Comparison of ENCODE assay signal across 8 mouse cellular contexts in genomic region chr4:133337833-133338520, GRCm38 (mm10). TPM values are rescaled to one million over a fixed set of nuclear protein-coding genes. Genes with fewer than 3 reads are reported as not detected.
DNase-seq lines count a peak whose midpoint lies in the region; ATAC-seq and TF ChIP-seq lines count a peak whose summit lies in the region.

No protein-coding gene starts in this region.

- no peaks in the 10 kb centered on the region for H3K36me3 ChIP-seq in kidney, embryonic 14.5 days (ENCODE audit: control insufficient read depth, insufficient read depth, low read length)
- H3K36me3 ChIP-seq in heart, postnatal 0 days (replicated peaks; ENCODE audit: control insufficient read depth, insufficient read depth, low read length) = no peaks in the 10 kb centered on the region
- no peaks in the 10 kb centered on the region for H3K36me3 ChIP-seq in midbrain, embryonic 11.5 days (ENCODE audit: control insufficient read depth, insufficient read depth, low read length)

- H3K27ac ChIP-seq in kidney, embryonic 14.5 days (ENCODE audit: low read depth, low read length) = no peak overlapping the region
- peak overlapping the region; percentile 78 for H3K27ac ChIP-seq in heart, postnatal 0 days (ENCODE audit: low read depth)
- H3K27ac ChIP-seq in midbrain, embryonic 11.5 days (ENCODE audit: low read depth, low read length) = no peak overlapping the region

- no peaks in the 10 kb centered on the region; the same call in 1 of the 2 replicates for H3K27me3 ChIP-seq in kidney, embryonic 14.5 days (ENCODE audit: control insufficient read depth, insufficient read depth, low read length)
- no peaks in the 10 kb centered on the region; the same call in 1 of the 2 replicates for H3K27me3 ChIP-seq in heart, postnatal 0 days (ENCODE audit: control insufficient read depth, insufficient read depth, low read length)
- no peaks in the 10 kb centered on the region; the same call in 1 of the 2 replicates for H3K27me3 ChIP-seq in midbrain, embryonic 11.5 days (ENCODE audit: control insufficient read depth, insufficient read depth, low read length)

- TF ChIP-seq EP300 in heart, postnatal 0 days (IDR thresholded peaks at IDR 0.05; ENCODE audit: low read depth) = no peak

- ATAC-seq in kidney, embryonic 14.5 days (ENCODE audit: low FRiP score, low TSS enrichment) = no peak
- ATAC-seq in heart, postnatal 0 days (ENCODE audit: insufficient read depth, low read depth) = no peak
- ATAC-seq in midbrain, embryonic 11.5 days (ENCODE audit: low FRiP score) = no peak

- no peaks in the 10 kb centered on the region for H3K4me1 ChIP-seq in kidney, embryonic 14.5 days (ENCODE audit: control insufficient read depth, insufficient read depth, low read length)
- no peaks in the 10 kb centered on the region for H3K4me1 ChIP-seq in heart, postnatal 0 days (ENCODE audit: control insufficient read depth, insufficient read depth)
- peaks cover 12% of the 10 kb centered on the region for H3K4me1 ChIP-seq in midbrain, embryonic 11.5 days (ENCODE audit: control insufficient read depth, insufficient read depth, low read length)

- WGBS in kidney, embryonic 14.5 days = 11% methylated on average over 14 of the region's 14 CpGs
- 11% methylated on average over 14 of the region's 14 CpGs for WGBS in heart, postnatal 0 days
- 15% methylated on average over 14 of the region's 14 CpGs for WGBS in midbrain, embryonic 11.5 days

- peak overlapping the region; percentile 64 for H3K4me3 ChIP-seq in kidney, embryonic 14.5 days (ENCODE audit: low read length)
- H3K4me3 ChIP-seq in heart, postnatal 0 days (ENCODE audit: low read depth, low read length) = peak overlapping the region; percentile 80
- H3K4me3 ChIP-seq in midbrain, embryonic 11.5 days (ENCODE audit: low read depth, low read length) = peak overlapping the region; percentile 93

- peak overlapping the region; percentile 60 for H3K4me2 ChIP-seq in kidney, embryonic 14.5 days (replicated peaks; ENCODE audit: low read depth, low read length)
- peak overlapping the region; percentile 77 for H3K4me2 ChIP-seq in heart, postnatal 0 days (ENCODE audit: low read depth, low read length)
- H3K4me2 ChIP-seq in midbrain, embryonic 11.5 days = peak overlapping the region; percentile 77

- H3K9ac ChIP-seq in kidney, embryonic 14.5 days (ENCODE audit: low read depth, low read length) = peak overlapping the region; percentile 71
- peak overlapping the region; percentile 78 for H3K9ac ChIP-seq in heart, postnatal 0 days (replicated peaks; ENCODE audit: low read depth, low read length)
- peak overlapping the region; percentile 89 for H3K9ac ChIP-seq in midbrain, embryonic 11.5 days (ENCODE audit: low read length)

- TF ChIP-seq CTCF in heart, postnatal 0 days (IDR thresholded peaks at IDR 0.05; ENCODE audit: low read depth) = no peak

- H3K9me3 ChIP-seq in kidney, embryonic 14.5 days (ENCODE audit: control insufficient read depth, low read length) = no peaks in the 10 kb centered on the region
- no peaks in the 10 kb centered on the region for H3K9me3 ChIP-seq in heart, postnatal 0 days (replicated peaks; ENCODE audit: control insufficient read depth, low read length)
- H3K9me3 ChIP-seq in midbrain, embryonic 11.5 days (ENCODE audit: control insufficient read depth, low read length) = no peaks in the 10 kb centered on the region

- no peak for DNase-seq in kidney, adult 8-10 months
- peak; percentile 9 for DNase-seq in Muller cell, postnatal 12 days (ENCODE audit: inconsistent ontology term)
- no peak for DNase-seq in heart, postnatal 0 days (ENCODE audit: low spot score)
- DNase-seq in midbrain, embryonic 11.5 days (ENCODE audit: low spot score, missing footprints) = peak; percentile 86
- no peak for DNase-seq in cerebellum, adult 11 months
- DNase-seq in gastrocnemius, postnatal 25 days = no peak
- no peak for DNase-seq in thymus, postnatal 14 days

RNA-seq across cellular contexts. Expression of gene Wdtc1, which starts 15.3 kb away (rescaled TPM):
- polyA plus RNA-seq in kidney, embryonic 14.5 days (2014; fragmentation: Nextera tagmentation; extraction: Ambion mirVana) = 10.0 and 16.0 TPM in 2 replicates
- total RNA-seq in heart, postnatal 0 days (2014; rRNA removed; ENCODE audit: low replicate concordance) = 30.2 and 39.9 TPM in 2 replicates
- polyA plus RNA-seq in heart, postnatal 0 days (2015; fragmentation: Nextera tagmentation; extraction: Ambion mirVana) = 9.3 and 9.6 TPM in 2 replicates
- 21.0 and 22.2 TPM in 2 replicates for polyA plus RNA-seq in midbrain, embryonic 11.5 days (2014; fragmentation: Nextera tagmentation; extraction: Ambion mirVana)
- total RNA-seq in gastrocnemius, postnatal 25 days (2021) = 10 to 100 TPM; 76.3 to 85.0 TPM

RNA-seq across cellular contexts. Expression of gene Slc9a1, which starts 31.5 kb away (rescaled TPM):
- polyA plus RNA-seq in kidney, embryonic 14.5 days (2014; fragmentation: Nextera tagmentation; extraction: Ambion mirVana) = 5.6 and 7.6 TPM in 2 replicates
- total RNA-seq in heart, postnatal 0 days (2014; rRNA removed; ENCODE audit: low replicate concordance) = 15.8 and 30.8 TPM in 2 replicates
- polyA plus RNA-seq in heart, postnatal 0 days (2015; fragmentation: Nextera tagmentation; extraction: Ambion mirVana) = 4.0 and 4.4 TPM in 2 replicates
- polyA plus RNA-seq in midbrain, embryonic 11.5 days (2014; fragmentation: Nextera tagmentation; extraction: Ambion mirVana) = 4.6 and 5.6 TPM in 2 replicates
- 1 to 10 TPM; 8.0 to 9.1 TPM for total RNA-seq in gastrocnemius, postnatal 25 days (2021)

Comparison
In these comparisons a context has a peak if more than half of its experiments do, and no peak if none do; other contexts are left out.
1. DNase-seq: peak in Muller cell, postnatal 12 days (single experiment) and midbrain, embryonic 11.5 days (single experiment); none in kidney, adult 8-10 months (0 of 2), heart, postnatal 0 days (single experiment), cerebellum, adult 11 months (single experiment), gastrocnemius, postnatal 25 days (single experiment) and thymus, postnatal 14 days (single experiment).
2. Peak in every context shown above with its lines, with median percentiles within 50 percentile points of each other: H3K4me2 ChIP-seq, H3K4me3 ChIP-seq and H3K9ac ChIP-seq.